Mouse (Mus musculus): Measurements from ENCODE around the gene Cyb5d1. TPM values are rescaled to one million over a fixed set of nuclear protein-coding genes. Genes with fewer than 3 reads are reported as not detected.
A peak's percentile ranks its signal among the peaks of the same experiment; 100 is the strongest.

Cyb5d1 gene
- total RNA-seq, 4 experiments from 2014 or later: 53.9 to 65.7 (median 60.5) TPM

DNA sequence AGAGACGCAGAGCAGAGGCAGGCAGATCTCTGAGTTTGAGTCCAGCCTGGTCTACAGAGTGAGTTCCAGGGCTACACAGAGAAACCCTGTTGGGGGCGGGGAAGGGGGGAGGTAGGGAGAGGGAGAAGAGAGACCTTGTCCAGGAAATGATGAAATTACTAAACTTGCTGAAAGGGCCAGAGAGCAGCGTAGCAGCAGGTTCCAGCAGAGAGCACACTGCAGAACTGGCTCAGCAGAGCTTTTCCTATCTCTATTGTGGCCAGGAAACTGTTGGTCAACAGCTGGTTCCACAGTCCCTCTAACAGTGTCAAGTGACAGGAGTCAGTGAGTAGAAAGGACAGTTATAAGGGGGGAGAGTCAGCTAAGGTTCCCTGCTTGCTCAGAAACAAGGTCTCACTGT is 15.8 kb downstream of the Cyb5d1 start:
- DNase-seq: no peak

GRCm38 (mm10) chr11:69377766-69378165 is 17.7 kb downstream of the Cyb5d1 start:
- no peak for DNase-seq

DNA sequence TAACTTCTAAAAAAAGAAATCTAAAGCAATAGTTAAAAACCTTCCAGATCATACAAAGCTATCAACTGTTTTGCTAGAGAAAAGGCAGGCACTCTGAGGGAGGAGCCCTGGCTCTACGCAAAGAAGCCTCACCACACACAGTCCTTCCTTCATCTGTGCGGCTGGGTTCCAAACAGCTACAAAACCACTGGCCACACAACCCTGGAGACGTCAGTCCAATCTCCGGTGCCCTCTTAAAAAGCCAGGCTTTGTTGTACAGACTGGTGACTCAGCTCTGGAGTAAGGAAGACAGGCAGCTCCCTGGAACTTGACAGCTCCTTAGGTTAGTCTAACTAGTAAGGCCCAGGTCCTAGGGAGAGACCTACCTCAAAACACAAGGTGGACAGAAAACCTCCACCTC is 19.8 kb downstream of the Cyb5d1 start:
- no peak for DNase-seq

GRCm38 (mm10) chr11:69373223-69373965 is 22.0 kb downstream of the Cyb5d1 start:
- no peak for DNase-seq

GRCm38 (mm10) chr11:69372780-69373170 is 22.7 kb downstream of the Cyb5d1 start:
- DNase-seq: no peak

GRCm38 (mm10) chr11:69372056-69372779 is 23.2 kb downstream of the Cyb5d1 start:
- no peak for DNase-seq

DNA sequence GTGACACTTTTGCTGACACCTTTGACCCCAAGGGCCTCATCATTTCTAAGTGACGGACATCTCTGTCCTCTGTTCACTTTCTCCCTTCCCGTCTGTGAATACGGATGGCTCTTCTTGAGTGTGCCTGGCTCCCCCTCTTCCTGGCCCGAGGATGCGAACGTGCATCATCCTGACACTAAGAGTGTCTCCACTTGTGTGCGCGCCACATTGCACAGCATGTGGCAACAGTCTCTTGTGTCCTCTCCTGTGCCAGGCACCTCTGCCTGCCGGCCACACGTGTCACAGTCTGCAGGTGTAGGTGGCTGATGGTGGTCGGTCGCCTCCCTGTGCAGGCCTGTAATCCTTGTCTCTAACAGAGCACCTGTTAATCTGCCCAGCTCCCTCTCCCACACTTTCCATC is 23.8 kb downstream of the Cyb5d1 start:
- no peak for DNase-seq

DNA sequence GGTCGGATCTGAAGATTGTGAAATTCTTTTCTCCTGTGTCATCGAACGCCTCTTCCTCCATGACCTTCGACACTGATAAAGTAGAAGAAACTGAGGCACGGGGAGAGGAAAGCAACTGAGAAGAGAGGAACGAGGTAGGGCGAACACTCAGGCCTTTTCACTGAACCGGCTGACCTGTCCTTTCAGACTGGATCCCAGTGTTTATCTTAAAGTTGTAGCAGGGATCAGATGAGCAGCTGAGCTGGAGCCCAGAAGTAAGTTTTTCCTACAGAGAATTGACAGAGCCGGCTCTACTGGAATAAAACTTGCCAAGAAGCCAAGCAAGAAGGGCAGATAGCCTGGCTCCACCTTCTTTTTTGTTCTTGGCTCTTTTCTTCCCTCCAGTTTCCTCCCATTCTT is 24.6 kb downstream of the Cyb5d1 start:
- DNase-seq: no peak

DNA sequence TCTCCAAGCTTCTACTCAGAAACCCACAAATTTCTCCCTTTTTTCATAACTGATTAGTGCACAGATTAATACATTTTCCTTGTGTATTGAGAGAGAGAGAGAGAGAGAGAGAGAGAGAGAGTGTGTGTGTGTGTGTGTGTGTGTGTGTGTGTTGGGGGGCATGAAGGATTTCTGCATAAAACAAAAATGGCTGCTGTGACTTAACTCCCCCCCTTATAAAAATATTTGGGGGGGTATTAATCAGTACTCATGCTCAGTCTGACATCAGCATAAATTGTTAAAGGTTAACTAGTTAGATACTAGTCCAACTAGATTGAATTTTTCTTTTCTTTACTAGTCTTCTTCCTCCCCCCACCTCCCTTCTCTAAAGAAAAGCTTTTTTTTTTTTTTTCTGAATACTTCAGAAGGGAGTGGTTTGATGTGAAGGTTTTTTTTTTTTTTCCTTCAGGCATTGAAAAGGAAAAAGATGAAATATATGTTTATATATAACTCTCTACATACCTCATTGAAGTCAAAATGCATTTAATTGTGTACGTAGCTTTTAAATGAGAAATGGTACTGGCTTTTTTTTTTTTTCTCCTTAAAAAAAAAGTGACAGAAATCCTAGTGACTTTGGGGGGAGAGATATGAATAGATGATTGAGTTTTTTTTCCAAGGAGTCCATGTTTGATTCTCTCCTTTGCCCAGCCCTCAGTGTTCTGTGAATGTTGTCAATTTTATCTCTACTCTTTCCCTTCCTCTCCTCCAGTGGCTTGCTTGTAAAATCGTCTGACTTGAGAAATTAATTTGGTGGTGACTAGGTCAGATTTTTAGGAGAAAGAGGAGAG is 25.2 kb downstream of the Cyb5d1 start:
- no peak for DNase-seq

- DNase-seq: no peak
Observed at GRCm38 (mm10) chr11:69369215-69369989, 26.0 kb downstream of the Cyb5d1 start, which contains the start of gene Chd3. Gene Chd3 (minus strand): TSS chr11:69369406.

- no peak for DNase-seq
Observed at GRCm38 (mm10) chr11:69368356-69369214, 26.8 kb downstream of the Cyb5d1 start.

GRCm38 (mm10) chr11:69367616-69368355 is 27.6 kb downstream of the Cyb5d1 start:
- DNase-seq: no peak

GRCm38 (mm10) chr11:69366855-69367615 is 28.4 kb downstream of the Cyb5d1 start:
- DNase-seq: no peak

DNA sequence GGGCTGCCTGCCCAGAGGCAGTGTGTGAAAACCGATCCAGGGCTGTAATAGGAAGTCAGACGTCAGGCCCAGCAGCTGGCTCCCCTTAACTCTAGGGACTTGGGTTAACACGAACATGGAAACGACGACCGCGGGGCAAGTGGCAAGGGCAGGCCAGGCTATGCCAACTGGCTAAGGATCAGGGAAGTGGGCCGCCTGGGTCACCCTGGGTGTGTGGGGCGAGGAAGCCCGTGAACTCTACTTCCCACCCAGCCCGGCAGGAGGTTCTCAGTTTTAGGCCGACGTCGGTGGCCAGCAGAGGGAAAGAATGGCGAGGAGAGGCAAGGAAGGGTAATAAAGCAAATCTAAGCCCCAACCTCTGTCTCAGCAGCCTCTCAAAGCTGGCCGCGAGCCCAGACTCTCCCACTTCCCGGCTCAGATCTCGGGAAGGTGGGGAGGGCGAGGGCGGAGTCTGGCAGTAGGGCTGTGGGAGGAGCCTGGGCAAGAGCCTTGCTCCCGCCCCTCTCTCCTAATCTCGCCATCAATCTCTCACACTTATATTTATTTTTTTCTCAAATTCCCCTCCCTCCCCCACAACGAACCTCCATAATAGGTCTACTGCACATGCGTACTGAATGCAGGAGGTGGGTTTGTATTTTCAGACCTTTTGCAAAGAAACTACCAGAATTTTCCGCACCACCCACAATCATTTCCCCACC is 29.1 kb downstream of the Cyb5d1 start:
- DNase-seq: peak; percentile 94

DNA sequence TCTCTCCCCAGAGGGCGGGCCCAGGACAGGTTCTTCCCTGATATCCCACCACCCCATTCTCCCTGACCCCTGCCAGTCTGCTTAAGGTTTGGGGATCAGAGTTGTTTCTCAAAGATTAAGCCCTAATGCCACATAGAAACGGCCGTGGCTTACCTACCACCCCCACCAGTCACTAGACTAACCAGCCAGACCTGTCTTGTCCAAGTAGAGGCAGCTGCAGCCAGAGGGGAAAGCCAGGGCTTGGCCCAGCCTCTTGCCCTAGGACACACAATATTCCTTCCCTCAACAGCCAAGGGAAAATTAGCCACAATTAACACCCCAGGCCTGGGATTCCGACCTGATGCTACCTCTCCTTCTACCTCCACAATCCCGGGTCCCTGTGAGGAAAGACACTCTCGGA is 29.7 kb downstream of the Cyb5d1 start:
- DNase-seq: no peak

- peak; percentile 94 for DNase-seq
Observed at GRCm38 (mm10) chr11:69364910-69365309, 30.5 kb downstream of the Cyb5d1 start.

- no peak for DNase-seq
Observed at GRCm38 (mm10) chr11:69364376-69364775, 31.1 kb downstream of the Cyb5d1 start.

DNA sequence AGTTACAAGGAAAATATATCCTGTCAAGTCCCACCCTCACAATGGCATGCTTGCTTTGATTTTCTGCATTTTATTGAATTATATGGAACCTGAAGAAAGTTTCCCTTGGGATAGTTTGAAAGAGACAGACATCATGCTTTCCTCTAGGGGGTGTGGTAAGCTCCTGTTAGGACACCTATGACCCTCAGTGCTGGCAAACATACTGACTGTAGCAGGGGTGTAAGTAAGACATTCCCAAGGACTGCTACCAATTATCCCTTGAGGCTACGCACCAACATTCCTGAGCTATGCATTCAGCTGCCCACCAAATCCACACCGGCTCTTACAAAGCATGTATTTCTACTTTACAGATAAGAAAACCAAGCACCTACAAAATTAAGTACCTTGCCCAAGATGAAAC is 33.0 kb downstream of the Cyb5d1 start:
- DNase-seq: no peak

DNA sequence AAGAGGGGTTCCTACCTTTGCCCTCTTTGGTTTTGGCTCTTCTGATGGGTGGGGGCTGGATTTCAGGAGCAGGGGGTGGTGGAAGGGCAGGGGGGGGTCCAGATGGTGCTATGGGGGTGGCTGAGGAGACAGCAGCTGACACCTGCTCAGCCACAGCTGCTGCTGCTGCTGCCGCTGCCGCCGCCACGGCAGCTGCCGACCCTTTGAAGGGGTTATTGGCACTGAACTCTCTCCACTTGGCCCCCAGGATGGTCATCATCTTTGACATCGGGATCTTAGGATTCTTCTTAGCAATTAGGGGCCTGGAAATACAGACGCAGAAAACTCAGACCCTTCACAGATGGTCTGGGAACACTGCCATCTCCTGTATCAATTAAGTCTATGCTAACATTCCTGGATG is 33.4 kb downstream of the Cyb5d1 start:
- DNase-seq: no peak

All from adrenal gland, adult 8-10 months (tissue).